Mouse (Mus musculus) megakaryocyte, embryonic 14.5 days (primary cell): ENCODE data around the gene Nxpe5. TPM values are rescaled to one million over a fixed set of nuclear protein-coding genes. Genes with fewer than 3 reads are reported as not detected.
A peak's percentile ranks its signal among the peaks of the same experiment; 100 is the strongest.

Source experiments
- H3K27me3 ChIP-seq: replicated peaks from 2 replicates; pipeline ENCODE3; 2012; ENCODE audit warnings: inconsistent platforms
- H3K36me3 ChIP-seq: replicated peaks from 2 replicates; pipeline ENCODE3; 2012; ENCODE audit warnings: low read length, inconsistent platforms, mixed read lengths
- H3K4me1 ChIP-seq: 2 replicates; pipeline ENCODE4 v1.6.1; 2012; ENCODE audit warnings: inconsistent platforms
- H3K4me3 ChIP-seq: replicated peaks from 2 replicates; pipeline ENCODE3; 2012; ENCODE audit warnings: moderate library complexity, mild to moderate bottlenecking, inconsistent platforms
- H3K9me3 ChIP-seq: 2 replicates; pipeline ENCODE4 v1.6.1; 2012; ENCODE audit warnings: inconsistent platforms
- FLI1 ChIP-seq: IDR thresholded peaks from 2 replicates; pipeline ENCODE4 v1.6.1; 2012; ENCODE audit warnings: low read length, inconsistent platforms, mixed read lengths
- GATA1 ChIP-seq: IDR thresholded peaks from 3 replicates; pipeline ENCODE4 v1.6.1; 2012; ENCODE audit warnings: mixed read lengths, low read length, inconsistent platforms, borderline replicate concordance
- polyA plus RNA-seq: library from polyadenylated mRNA; stranded (reverse); fragments of >175 nt; gene quantifications from 2 replicates; pipeline ENCODE4 v1.2.3, GENCODE M21; 2012; ENCODE audit warnings: low replicate concordance; ENCODE audit not compliant: insufficient read depth

The Nxpe5 gene
- polyA plus RNA-seq, 1 experiment = 0.40 TPM

DNA sequence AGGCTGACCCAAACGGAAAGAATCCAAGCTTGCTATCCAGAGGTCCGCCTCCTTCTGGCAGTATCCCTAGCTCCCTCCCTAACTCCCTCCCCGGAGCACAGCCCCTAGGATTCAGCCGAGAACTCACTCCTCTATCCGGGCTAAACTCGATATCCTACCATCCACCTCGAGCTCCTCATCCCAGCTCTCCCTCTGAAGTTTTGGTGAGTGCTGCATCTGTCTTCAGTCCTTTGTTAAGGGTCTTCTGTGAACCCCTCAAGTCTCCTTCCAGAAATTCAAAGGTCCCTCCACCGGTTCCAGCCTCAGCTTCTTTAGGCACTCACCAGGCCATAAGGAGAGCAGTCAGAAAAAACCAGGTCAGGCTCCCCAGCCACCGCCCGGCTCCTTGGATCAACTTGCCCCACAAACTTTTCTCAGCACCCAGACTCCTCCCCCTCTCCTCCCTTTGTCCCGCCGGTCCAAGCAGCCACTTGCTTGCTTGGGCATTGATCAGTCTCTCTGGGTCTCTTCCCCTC is 46.8 kb downstream of the Nxpe5 start, which contains the start of gene Gal3st4:
TSS of gene Gal3st4 (minus strand) at position 432 of the 515 bp plus-strand sequence.
- TF ChIP-seq GATA1 (no peak), FLI1 (no peak)
- H3K36me3 ChIP-seq = no peaks in the 10 kb centered on the region
- no peak within 1 kb of the TSS for H3K4me3 ChIP-seq
- H3K4me1 ChIP-seq = peaks cover 50% of the 10 kb centered on the region
- H3K27me3 ChIP-seq = peaks cover 42% of the 10 kb centered on the region
- no peaks in the 10 kb centered on the region for H3K9me3 ChIP-seq

DNA sequence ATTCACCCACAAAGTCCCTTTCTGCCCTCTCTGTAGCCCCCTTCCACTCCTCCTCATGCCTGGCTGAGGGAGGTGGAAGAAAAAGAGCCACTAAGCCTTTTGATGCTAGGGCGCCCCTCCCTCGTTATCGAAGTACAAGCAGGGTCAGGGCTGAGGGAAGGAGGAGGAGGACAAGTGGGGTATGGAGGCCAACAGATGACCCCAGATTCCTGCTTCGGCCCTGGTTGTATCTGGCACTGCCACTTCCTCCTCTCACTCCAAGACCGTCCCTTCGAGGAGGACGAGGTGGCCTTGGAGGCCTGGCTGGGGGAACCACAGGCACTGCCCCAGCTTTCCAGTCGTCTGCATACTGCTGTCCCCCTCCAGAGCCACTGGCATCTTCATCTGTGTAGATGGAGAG is 48.5 kb downstream of the Nxpe5 start:
- no peak overlapping the region for H3K4me3 ChIP-seq

DNA sequence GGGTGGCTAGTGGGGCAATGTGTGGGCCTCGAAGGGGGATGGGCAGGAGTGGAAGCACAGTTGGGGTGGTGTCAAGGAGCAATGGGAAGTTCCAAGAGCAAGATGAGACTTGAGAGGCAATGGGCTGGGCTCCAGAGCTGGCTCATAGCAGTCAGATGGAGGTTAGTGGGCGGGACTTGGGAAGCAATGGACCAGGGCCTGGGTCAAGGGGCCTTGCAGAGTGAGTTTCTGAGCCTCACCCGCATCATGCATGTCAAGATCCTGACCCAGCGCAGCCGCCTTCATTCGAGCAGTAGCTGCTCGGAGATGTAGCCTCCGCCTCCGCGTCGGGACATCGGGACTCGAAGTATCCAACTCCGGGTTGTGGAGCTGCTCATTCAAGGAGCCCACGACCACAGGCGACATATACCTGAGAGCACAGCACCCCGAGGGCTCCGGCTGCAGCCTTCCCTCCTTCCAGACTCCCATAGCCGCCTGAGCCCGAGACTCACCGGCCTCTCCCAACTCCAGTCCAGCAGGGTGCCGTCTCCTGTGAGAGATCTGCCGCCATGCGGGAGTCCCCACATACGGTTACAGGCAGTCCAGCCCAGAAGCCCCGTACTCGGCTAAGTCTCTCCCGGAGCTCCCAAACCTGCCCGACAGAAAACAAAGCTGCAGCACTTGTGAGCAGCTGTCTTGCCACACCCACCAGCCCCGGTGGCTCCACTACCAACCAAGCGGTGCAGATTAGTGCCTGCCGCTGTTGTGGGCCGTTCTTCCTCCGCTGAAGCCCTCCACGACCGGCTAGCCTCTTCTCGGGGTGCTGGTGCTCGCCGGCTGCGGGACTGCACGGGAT is 49.7 kb downstream of the Nxpe5 start:
- no peak overlapping the region for H3K4me3 ChIP-seq
- peaks cover 5% of the 10 kb centered on the region for H3K9me3 ChIP-seq
- no peak for TF ChIP-seq GATA1
- TF ChIP-seq FLI1 = no peak
- no peaks in the 10 kb centered on the region for H3K36me3 ChIP-seq
- peaks cover 80% of the 10 kb centered on the region for H3K4me1 ChIP-seq
- H3K27me3 ChIP-seq = peaks cover 56% of the 10 kb centered on the region

More for the DNA sequence above, 48.5 kb downstream of the Nxpe5 start:
- no peak for TF ChIP-seq FLI1
- Histone ChIP-seq H3K36me3 (no peaks in the 10 kb centered on the region), H3K9me3 (no peaks in the 10 kb centered on the region), H3K4me1 (peaks cover 67% of the 10 kb centered on the region), H3K27me3 (peaks cover 50% of the 10 kb centered on the region)

DNA sequence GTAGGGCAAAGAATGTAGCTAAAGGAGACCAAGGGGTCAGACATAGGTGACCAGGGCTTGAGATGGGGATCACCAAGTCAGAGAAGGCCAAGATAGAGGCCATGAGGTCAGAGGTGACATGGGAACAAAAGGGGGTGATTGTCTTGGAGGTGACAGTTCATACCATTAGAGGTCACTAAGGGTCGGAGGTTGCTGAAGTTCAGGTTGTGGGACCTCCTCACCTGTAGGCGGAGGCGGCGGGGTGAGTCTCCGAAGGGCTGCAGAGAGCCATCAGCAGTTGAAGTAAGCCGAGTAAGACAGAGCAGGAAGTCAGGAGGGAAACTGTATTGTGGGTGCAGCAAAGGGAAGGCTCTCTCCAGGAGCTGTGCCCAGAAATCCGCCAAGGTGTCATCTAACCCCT is 52.3 kb downstream of the Nxpe5 start:
- TF ChIP-seq FLI1 = no peak
- TF ChIP-seq GATA1 = no peak
- H3K36me3 ChIP-seq = no peaks in the 10 kb centered on the region
- H3K27me3 ChIP-seq = peaks cover 40% of the 10 kb centered on the region
- H3K4me3 ChIP-seq = no peak overlapping the region
- peaks cover 74% of the 10 kb centered on the region for H3K4me1 ChIP-seq
- H3K9me3 ChIP-seq = peaks cover 10% of the 10 kb centered on the region

DNA sequence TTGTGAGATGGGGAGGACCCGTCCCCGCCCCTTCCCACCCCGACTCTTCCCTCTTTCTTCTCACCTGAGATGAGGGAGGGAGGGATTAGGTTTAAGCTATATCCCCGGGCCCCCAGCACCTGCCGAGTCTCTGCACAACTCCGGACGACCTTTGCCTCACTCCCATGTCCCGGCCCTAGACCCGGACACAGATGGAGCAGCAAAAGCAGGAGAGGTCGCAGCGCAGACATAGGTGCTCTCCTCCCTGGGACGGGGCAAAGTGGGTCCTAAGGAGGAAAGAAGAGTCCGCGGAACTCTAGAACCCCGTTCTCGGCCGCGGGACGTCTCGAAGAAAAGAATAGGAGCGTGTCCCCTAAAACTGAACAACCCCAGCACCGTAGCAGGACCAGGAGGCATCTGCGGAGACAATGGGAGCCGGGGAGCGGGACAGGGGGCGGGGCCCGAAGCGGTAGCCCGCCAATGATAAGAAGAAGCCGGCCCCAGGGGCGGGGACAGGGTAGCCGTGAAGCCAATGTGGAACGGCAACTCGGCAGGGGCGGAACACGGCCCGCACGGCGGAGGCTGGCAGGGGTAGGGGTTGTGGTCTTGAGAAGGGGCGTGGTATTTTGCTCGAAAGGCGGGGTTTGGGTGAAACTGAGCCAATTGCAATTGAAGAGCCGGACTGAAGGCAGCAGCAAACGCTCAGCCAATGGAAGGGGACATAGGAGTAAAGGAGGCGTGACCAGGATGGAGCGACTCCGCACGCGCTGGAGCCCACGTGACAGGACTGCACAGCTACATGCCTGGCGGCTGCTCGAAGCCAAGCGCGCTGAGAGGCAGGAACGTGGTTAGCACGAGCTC is 54.1 kb downstream of the Nxpe5 start, which contains the start of the genes Gm43720, Gpc2 and Stag3:
TSS of gene Gm43720 (minus strand) at position 374 of the 840 bp plus-strand sequence.
TSS of gene Gpc2 (minus strand) at position 421 of the 840 bp plus-strand sequence.
TSS of gene Stag3 (plus strand) at position 656 of the 840 bp plus-strand sequence.
- TF ChIP-seq GATA1 (no peak), FLI1 (no peak)
- Histone ChIP-seq H3K27me3 (peaks cover 32% of the 10 kb centered on the region), H3K4me1 (peaks cover 66% of the 10 kb centered on the region), H3K9me3 (peaks cover 10% of the 10 kb centered on the region), H3K4me3 (peak within 1 kb of the TSS; percentile 92), H3K36me3 (no peaks in the 10 kb centered on the region)

DNA sequence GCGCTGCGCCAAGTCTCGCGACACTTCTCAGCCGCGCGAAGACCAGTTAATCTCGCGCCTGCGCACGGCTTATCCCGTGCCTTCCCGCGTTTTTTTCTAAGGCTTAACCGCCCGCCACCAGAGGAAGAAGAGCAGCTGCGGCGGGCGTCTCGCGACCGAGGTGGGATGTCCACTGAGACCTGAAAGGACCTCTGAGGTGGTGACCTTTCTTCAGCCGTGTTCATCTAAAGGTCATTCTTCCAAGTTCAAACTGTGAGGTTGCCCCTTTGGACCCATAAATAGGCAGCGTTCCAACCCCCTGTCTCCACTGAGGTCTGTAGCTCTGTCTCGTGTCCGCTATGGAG is 54.7 kb downstream of the Nxpe5 start:
- Histone ChIP-seq H3K9me3 (peaks cover 10% of the 10 kb centered on the region), H3K27me3 (peaks cover 31% of the 10 kb centered on the region), H3K4me3 (peak overlapping the region; percentile 92), H3K4me1 (peaks cover 60% of the 10 kb centered on the region), H3K36me3 (no peaks in the 10 kb centered on the region)
- no peak for TF ChIP-seq FLI1
- no peak for TF ChIP-seq GATA1

DNA sequence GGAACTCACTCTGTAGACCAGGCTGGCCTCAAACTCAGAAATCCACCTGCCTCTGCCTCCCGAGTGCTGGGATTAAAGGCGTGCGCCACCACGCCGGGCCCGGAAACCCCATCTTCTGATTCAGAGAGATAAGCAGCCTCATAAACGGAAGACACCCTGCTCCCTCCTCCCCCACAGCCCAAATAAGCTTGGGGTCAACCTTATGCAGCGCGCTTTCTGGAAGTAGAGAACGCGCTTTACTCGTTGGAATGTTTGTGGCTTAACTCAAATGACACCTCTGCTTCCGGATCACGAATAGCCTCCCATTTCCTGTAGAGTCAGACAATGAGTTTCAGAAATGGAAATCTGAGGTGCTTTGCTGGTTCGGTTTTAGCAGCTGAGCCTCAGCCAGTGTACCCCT is 55.1 kb downstream of the Nxpe5 start:
- Histone ChIP-seq H3K27me3 (peaks cover 27% of the 10 kb centered on the region), H3K4me3 (peak overlapping the region; percentile 47), H3K36me3 (no peaks in the 10 kb centered on the region), H3K4me1 (peaks cover 55% of the 10 kb centered on the region), H3K9me3 (peaks cover 10% of the 10 kb centered on the region)
- TF ChIP-seq GATA1 = no peak
- TF ChIP-seq FLI1 = no peak

DNA sequence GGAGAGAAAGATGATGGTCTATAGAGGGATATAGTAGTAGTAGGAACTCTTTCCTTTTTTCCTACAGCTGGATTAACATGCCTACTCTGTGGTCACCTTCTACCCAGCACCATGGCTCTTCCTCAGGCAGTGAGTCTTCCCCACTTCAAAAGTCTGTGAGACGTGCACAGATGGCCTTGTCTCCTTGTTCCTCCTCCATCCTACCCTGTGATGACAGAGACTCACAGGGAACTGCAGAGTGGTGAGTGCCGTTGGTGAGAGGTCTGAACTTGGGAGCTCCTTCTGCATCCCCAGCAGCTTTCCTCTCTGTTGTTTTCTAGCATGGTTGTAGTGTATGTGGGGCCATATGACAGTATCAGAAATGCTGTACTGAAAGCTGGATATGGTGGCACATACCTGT is 56.1 kb downstream of the Nxpe5 start:
- TF ChIP-seq GATA1 (no peak), FLI1 (no peak)
- no peak overlapping the region for H3K4me3 ChIP-seq

DNA sequence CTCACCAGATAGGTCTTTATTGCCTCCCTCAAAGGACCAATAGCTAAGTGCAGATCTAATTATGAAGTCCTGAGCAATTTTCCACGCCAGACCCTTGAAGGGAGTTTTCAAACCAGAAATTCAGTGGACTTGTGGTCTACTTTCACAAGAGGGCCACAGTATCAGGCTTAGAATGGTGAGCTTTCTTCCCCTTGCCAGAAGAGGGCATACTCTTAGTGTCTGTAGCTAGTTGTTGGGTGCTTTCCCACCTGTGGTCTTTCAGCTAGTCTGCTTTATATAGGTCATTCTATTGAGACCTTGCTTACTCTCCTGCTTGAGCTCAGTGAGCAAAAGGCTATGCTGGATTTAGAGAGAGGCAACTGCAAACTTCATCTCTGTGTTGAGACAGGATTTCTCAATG is 57.8 kb downstream of the Nxpe5 start:
- H3K9me3 ChIP-seq = peaks cover 13% of the 10 kb centered on the region
- H3K36me3 ChIP-seq = no peaks in the 10 kb centered on the region
- TF ChIP-seq GATA1 = no peak
- no peak for TF ChIP-seq FLI1
- peaks cover 28% of the 10 kb centered on the region for H3K4me1 ChIP-seq
- peaks cover 25% of the 10 kb centered on the region for H3K27me3 ChIP-seq
- H3K4me3 ChIP-seq = no peak overlapping the region

More for the DNA sequence above, 56.1 kb downstream of the Nxpe5 start:
- Histone ChIP-seq H3K36me3 (no peaks in the 10 kb centered on the region), H3K9me3 (peaks cover 10% of the 10 kb centered on the region), H3K4me1 (peaks cover 46% of the 10 kb centered on the region), H3K27me3 (peaks cover 27% of the 10 kb centered on the region)

DNA sequence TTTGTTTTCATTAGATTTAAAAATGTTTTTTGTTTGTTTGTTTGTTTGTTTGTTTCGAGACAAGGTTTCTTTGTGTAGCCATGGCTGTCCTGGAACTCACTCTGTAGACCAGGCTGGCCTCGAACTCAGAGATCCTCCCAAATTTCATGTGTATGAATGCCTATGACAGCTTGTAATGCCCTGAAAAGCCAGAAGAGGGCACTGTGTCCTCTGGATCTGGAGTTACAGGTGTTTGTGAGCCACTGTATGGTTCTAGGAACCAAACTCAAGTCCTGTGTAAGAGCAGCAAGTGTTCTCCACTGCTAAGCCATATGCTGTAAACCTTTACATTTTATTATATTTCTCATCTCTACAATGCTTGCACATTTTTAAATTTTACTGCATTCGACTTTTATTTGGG is 62.2 kb downstream of the Nxpe5 start:
- no peaks in the 10 kb centered on the region; the same call in 1 of the 2 replicates for H3K4me1 ChIP-seq
- TF ChIP-seq GATA1 = no peak
- TF ChIP-seq FLI1 = no peak

More for the DNA sequence above, 62.2 kb downstream of the Nxpe5 start:
- Histone ChIP-seq H3K9me3 (peaks cover 3% of the 10 kb centered on the region), H3K27me3 (no peaks in the 10 kb centered on the region), H3K4me3 (no peak overlapping the region), H3K36me3 (no peaks in the 10 kb centered on the region)
